Mouse (Mus musculus) forebrain, postnatal 0 days (tissue): ENCODE results near the gene BC051665. TPM values are rescaled to one million over a fixed set of nuclear protein-coding genes. Genes with fewer than 3 reads are reported as not detected.

Experiments
- ATAC-seq: fragments of 200-750 bp; cut with Nextera tagmentation; 2 replicates; pipeline ENCODE4 v1.8.0; 2017; ENCODE audit warnings: mild to moderate bottlenecking, moderate library complexity
- DNase-seq: peaks from one replicate; pipeline ENCODE4 v3.0.0-alpha.2; 2015
- H3K27ac ChIP-seq: fragments of 300-500 bp; sonication (generic); 2 replicates; pipeline ENCODE4 v1.5.1; 2014; ENCODE audit warnings: low read depth, mild to moderate bottlenecking, antibody characterized with exemption, low read length, moderate library complexity, mixed read lengths
- H3K27me3 ChIP-seq: fragments of 300-500 bp; sonication (generic); 2 replicates; pipeline ENCODE4 v1.6.1; 2014; ENCODE audit warnings: mild to moderate bottlenecking, low read length, mixed read lengths; ENCODE audit not compliant: insufficient read depth
- H3K36me3 ChIP-seq: fragments of 300-500 bp; sonication (generic); 2 replicates; pipeline ENCODE4 v1.6.1; 2014; ENCODE audit warnings: mild to moderate bottlenecking, moderate library complexity; ENCODE audit not compliant: insufficient read depth
- H3K4me1 ChIP-seq: fragments of 300-500 bp; sonication (generic); 2 replicates; pipeline ENCODE4 v1.6.1; 2014; ENCODE audit warnings: antibody characterized with exemption; ENCODE audit not compliant: insufficient read depth
- H3K4me2 ChIP-seq: fragments of 300-500 bp; sonication (generic); 2 replicates; pipeline ENCODE4 v1.6.1; 2014; ENCODE audit warnings: low read depth, mild to moderate bottlenecking, moderate library complexity
- H3K4me3 ChIP-seq: fragments of 300-500 bp; sonication (generic); 2 replicates; pipeline ENCODE4 v1.5.1; 2014; ENCODE audit warnings: low read depth, low read length, mixed read lengths
- H3K9ac ChIP-seq: fragments of 300-500 bp; sonication (generic); 2 replicates; pipeline ENCODE4 v1.6.1; 2014; ENCODE audit warnings: mild to moderate bottlenecking
- H3K9me3 ChIP-seq: fragments of 300-500 bp; sonication (generic); 2 replicates; pipeline ENCODE4 v1.6.1; 2016; ENCODE audit warnings: low read length
- CTCF ChIP-seq: sonication (generic); IDR thresholded peaks from 2 replicates; pipeline ENCODE4 v1.5.1; 2016; ENCODE audit warnings: antibody characterized with exemption, control low read depth, low read depth
- WGBS: fragments of 180-500 bp; shearing (Covaris S2); extraction: QIAGEN DNeasy Blood & Tissue Kit; methylation state at CpG from one replicate; pipeline ENCODE4 v1.1.7; 2014; 5-methylcytosine and 5-hydroxymethylcytosine counted together
- polyA plus RNA-seq: library from polyadenylated mRNA; unstranded; fragments of >200 nt; fragmentation: Nextera tagmentation; extraction: Ambion mirVana; gene quantifications from 2 replicates; pipeline ENCODE4 v1.2.1, GENCODE M21; 2015
- total RNA-seq: library from RNA; depleted of rRNA; stranded (reverse); fragments of >200 nt; gene quantifications from 2 replicates; pipeline ENCODE4 v1.2.3, GENCODE M21; 2014

The BC051665 gene
- total and polyA plus RNA-seq, 2 experiments from 2014 or later, result not detected

DNA sequence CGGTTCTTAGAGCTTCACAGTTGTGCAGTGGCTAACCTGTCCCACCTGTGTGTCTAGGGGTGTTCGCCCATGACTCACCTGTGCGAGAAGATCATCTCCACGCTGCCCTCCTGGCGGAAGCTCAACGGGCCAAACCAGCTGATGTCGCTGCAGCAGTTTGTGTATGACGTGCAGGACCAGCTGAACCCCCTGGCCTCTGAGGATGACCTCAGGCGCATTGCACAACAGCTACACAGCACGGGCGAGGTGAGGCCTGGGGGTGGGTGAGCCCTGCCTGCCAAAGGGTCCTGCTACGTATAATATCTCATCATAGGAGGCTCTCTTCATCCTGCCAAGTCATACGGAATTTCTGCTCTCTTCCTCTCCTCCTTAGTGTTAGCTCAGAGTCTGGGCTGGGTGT lies 28.9 kb downstream of the BC051665 start:
- ATAC-seq (no peak), DNase-seq (no peak)
- no peak overlapping the region for H3K27ac ChIP-seq
- no peak overlapping the region for H3K4me3 ChIP-seq
- no peak overlapping the region for H3K9ac ChIP-seq
- WGBS, result 90% methylated on average over 13 of the region's 13 CpGs
- H3K27me3 ChIP-seq, result no peaks in the 10 kb centered on the region
- no peaks in the 10 kb centered on the region for H3K9me3 ChIP-seq
- no peak overlapping the region for H3K4me2 ChIP-seq
- TF ChIP-seq CTCF, result no peak
- H3K36me3 ChIP-seq, result peaks cover 77% of the 10 kb centered on the region
- no peaks in the 10 kb centered on the region for H3K4me1 ChIP-seq

- WGBS, result 88% methylated on average over 2 of the region's 2 CpGs
- ATAC-seq (no peak), DNase-seq (no peak)
- Histone ChIP-seq H3K4me3 (no peak overlapping the region), H3K27ac (no peak overlapping the region), H3K36me3 (peaks cover 80% of the 10 kb centered on the region), H3K4me2 (no peak overlapping the region), H3K9me3 (no peaks in the 10 kb centered on the region), H3K4me1 (no peaks in the 10 kb centered on the region), H3K27me3 (no peaks in the 10 kb centered on the region), H3K9ac (no peak overlapping the region)
- no peak for TF ChIP-seq CTCF
These were observed 30.9 kb downstream of the BC051665 start for GRCm38 (mm10) chr13:60755251-60755650.

- DNase-seq (no peak), ATAC-seq (no peak)
- no peak for TF ChIP-seq CTCF
- no peak overlapping the region for H3K4me2 ChIP-seq
- no peak overlapping the region for H3K27ac ChIP-seq
- peaks cover 87% of the 10 kb centered on the region for H3K36me3 ChIP-seq
- WGBS, result 95% methylated on average over 6 of the region's 6 CpGs
- H3K9ac ChIP-seq, result no peak overlapping the region
- no peak overlapping the region for H3K4me3 ChIP-seq
- H3K9me3 ChIP-seq, result no peaks in the 10 kb centered on the region
- H3K27me3 ChIP-seq, result no peaks in the 10 kb centered on the region
- no peaks in the 10 kb centered on the region for H3K4me1 ChIP-seq
These were observed 32.9 kb downstream of the BC051665 start for GRCm38 (mm10) chr13:60753216-60753615.

DNA sequence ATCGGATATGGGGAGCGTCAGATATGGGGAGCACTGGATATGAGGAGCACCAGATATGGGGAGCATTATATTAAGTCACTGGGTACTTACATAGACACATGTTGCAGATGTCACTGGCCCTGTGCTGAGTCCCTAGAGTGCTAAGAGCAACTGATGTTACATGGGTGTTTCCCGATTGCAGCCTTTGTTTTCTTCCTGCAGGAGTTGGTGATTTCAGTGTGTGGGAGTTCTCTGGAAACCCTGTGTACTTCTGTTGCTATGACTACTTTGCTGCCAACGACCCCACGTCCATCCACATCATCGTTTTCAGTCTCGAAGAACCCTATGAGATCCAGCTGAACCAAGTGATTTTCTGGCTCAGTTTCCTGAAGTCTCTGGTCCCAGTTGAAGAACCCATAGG lies 35.2 kb downstream of the BC051665 start:
- H3K9ac ChIP-seq, result no peak overlapping the region
- peaks cover 83% of the 10 kb centered on the region for H3K36me3 ChIP-seq
- DNase-seq, result no peak
- H3K27ac ChIP-seq, result no peak overlapping the region
- no peaks in the 10 kb centered on the region for H3K9me3 ChIP-seq
- WGBS, result 92% methylated on average over 7 of the region's 7 CpGs
- H3K4me2 ChIP-seq, result no peak overlapping the region
- ATAC-seq, result no peak
- H3K4me1 ChIP-seq, result no peaks in the 10 kb centered on the region
- H3K4me3 ChIP-seq, result no peak overlapping the region
- no peak for TF ChIP-seq CTCF
- H3K27me3 ChIP-seq, result no peaks in the 10 kb centered on the region

DNA sequence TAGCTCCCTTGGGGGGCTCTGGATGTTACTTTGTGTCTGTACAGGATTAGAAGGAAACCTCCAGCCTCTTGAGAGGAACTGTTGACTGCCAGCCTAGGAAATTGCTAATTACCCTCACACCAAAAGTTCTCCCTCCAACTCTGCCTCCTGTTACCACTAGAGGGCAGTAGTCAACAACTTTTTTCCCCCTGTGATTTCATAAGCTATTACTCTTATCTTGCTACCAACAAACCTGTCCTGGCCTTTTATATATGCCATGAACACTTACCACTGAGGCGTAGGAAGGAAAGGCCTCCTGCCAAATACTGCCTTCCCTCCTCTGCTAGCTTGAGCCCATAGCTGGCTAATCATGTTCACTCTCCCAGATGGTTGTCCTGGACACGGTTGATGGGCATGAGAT lies 37.6 kb downstream of the BC051665 start:
- DNase-seq, result peak; percentile 53
- 100% methylated on average over 2 of the region's 2 CpGs for WGBS

GRCm38 (mm10) chr13:60747201-60747600 lies 39.0 kb downstream of the BC051665 start:
- DNase-seq (no peak), ATAC-seq (no peak)
- no peaks in the 10 kb centered on the region for H3K27me3 ChIP-seq
- no peak overlapping the region for H3K4me2 ChIP-seq
- H3K36me3 ChIP-seq, result peaks cover 75% of the 10 kb centered on the region
- H3K9me3 ChIP-seq, result no peaks in the 10 kb centered on the region
- H3K4me3 ChIP-seq, result no peak overlapping the region
- no peak overlapping the region for H3K27ac ChIP-seq
- H3K9ac ChIP-seq, result no peak overlapping the region
- H3K4me1 ChIP-seq, result peaks cover 8% of the 10 kb centered on the region; the same call in 1 of the 2 replicates
- 87% methylated on average over 1 of the region's 1 CpGs for WGBS
- peak; percentile 28; the same call in 1 of the 2 replicates for TF ChIP-seq CTCF

More for the DNA sequence above, 37.6 kb downstream of the BC051665 start:
- TF ChIP-seq CTCF, result peak; percentile 69
- Histone ChIP-seq H3K4me2 (no peak overlapping the region), H3K4me3 (no peak overlapping the region), H3K27ac (no peak overlapping the region), H3K27me3 (no peaks in the 10 kb centered on the region), H3K9me3 (no peaks in the 10 kb centered on the region), H3K4me1 (peaks cover 3% of the 10 kb centered on the region; the same call in 1 of the 2 replicates), H3K9ac (no peak overlapping the region), H3K36me3 (peaks cover 81% of the 10 kb centered on the region)
- no peak for ATAC-seq

DNA sequence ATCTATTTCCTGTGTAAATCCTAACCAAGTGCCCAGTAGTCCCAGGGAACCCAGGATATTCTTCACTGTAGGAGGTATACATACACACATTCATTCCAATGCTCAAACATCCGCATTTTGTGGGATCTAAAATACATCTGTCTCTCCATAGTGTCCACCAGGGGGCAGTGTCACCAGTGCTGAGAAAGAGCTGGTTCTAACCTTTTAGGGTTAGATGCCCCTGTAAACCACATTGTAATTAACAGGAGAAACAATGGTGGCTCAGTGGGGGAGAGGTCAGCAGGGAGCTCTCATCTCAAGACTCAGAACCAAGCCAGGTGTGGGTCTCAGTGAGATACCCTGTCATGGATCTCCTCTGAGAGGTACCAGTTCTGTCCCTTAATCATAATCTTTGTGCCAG lies 39.9 kb downstream of the BC051665 start:
- Histone ChIP-seq H3K9me3 (no peaks in the 10 kb centered on the region), H3K4me1 (peaks cover 8% of the 10 kb centered on the region; the same call in 1 of the 2 replicates), H3K4me2 (no peak overlapping the region), H3K27me3 (no peaks in the 10 kb centered on the region), H3K9ac (no peak overlapping the region), H3K4me3 (no peak overlapping the region), H3K36me3 (peaks cover 71% of the 10 kb centered on the region), H3K27ac (no peak overlapping the region)
- TF ChIP-seq CTCF, result peak; percentile 84
- no peak for ATAC-seq
- DNase-seq, result peak; percentile 64
- 26% methylated on average over 1 of the region's 1 CpGs for WGBS
